Mouse (Mus musculus) bone marrow macrophage, adult 2 months (primary cell): ENCODE results near the gene Gm17490. TPM values are rescaled to one million over a fixed set of nuclear protein-coding genes. Genes with fewer than 3 reads are reported as not detected.
A peak's percentile ranks its signal among the peaks of the same experiment; 100 is the strongest.

Experiments used
- H3K27ac ChIP-seq: 2 replicates; pipeline ENCODE4 v1.5.1; 2012; ENCODE audit warnings: low read depth, low read length; ENCODE audit not compliant: insufficient read depth
- H3K4me1 ChIP-seq: 2 replicates; pipeline ENCODE4 v1.6.1; 2012; ENCODE audit warnings: low read length; ENCODE audit not compliant: control insufficient read depth, insufficient read depth
- H3K4me3 ChIP-seq: 2 replicates; pipeline ENCODE4 v1.5.1; 2012; ENCODE audit warnings: mild to moderate bottlenecking, low read length, moderate library complexity; ENCODE audit not compliant: insufficient read depth
- CTCF ChIP-seq: IDR thresholded peaks from 2 replicates; pipeline ENCODE4 v1.5.1; 2012; ENCODE audit warnings: low read depth, mild to moderate bottlenecking, low read length, moderate library complexity
- POLR2A ChIP-seq: IDR thresholded peaks from 2 replicates; pipeline ENCODE4 v1.6.1; 2012; ENCODE audit warnings: mild to moderate bottlenecking, low read depth, low read length, borderline replicate concordance
- polyA plus RNA-seq: library from polyadenylated mRNA; stranded (reverse); fragments of >200 nt; gene quantifications from 2 replicates; pipeline ENCODE4 v1.2.4, GENCODE M21; 2012; ENCODE audit not compliant: missing spikeins, insufficient read depth, insufficient read length

The Gm17490 gene
- polyA plus RNA-seq, 1 experiment, result not detected

DNA sequence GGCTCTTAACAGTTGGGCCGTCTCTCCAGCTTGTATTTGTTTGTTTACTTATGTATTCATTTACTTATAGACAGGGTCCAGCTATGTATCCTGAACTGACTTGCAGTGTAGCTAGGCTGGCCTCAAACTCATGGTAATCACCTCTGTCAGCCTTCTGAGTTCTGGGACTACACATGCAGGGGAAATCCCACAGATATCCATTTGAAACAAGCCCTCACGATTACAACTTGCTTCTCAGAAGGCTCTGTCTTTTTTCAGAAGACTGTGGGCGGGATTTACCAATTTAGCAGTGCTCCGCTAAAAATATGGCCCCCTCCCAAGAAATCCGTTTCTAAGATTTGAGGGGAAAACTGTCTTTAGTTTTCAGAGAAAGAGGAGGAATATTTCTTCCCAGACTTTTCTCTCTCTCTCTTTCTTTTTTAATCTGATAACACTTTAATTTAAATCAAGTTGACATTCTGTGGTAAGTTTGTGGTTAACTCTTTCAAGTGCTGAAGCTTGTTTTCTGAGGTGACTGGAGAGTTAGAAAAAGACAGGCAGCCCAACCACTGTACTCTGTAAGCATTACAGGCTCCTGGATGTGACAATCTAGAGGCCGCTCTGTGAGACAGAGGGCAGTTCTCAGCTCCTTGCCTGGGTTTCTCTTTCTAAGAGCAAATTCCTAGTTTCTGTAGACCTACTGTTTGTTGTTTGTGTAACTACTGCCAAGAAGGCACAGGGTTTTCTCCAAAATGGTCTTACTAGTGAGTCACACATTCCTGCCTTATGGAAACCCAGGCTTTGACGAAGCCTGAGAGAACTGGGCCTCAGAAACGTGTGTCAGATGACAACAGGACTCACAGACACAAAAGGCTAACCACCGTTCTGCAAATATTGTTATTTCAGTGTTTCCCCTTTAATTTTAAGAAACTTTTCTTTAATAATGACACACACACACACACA, 29.2 kb upstream of the Gm17490 start:
- Histone ChIP-seq H3K4me1 (peaks cover 2% of the 10 kb centered on the region; the same call in 1 of the 2 replicates), H3K27ac (no peak overlapping the region), H3K4me3 (no peak overlapping the region)
- TF ChIP-seq POLR2A, result no peak
- no peak for TF ChIP-seq CTCF

DNA sequence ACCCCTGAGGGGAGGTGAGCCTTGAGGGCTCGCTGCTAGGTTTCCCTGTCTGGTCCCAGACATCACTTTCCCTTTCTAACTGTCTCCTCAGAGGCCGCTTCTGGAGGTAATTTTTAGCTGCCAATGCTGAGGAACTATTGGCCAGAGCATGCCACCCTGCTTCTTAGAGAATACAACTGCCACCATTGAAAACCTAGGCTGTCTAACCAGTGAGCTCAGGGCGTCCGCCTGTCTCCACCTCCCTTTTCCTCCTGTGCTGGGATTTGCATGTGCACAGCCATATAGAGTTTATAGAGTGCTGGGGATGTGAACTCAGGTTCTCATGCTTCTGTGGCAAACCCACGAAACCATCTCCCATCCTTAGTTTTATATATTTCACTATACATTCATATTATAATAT, 27.7 kb upstream of the Gm17490 start:
- no peaks in the 10 kb centered on the region for H3K4me1 ChIP-seq
- no peak for TF ChIP-seq CTCF
- no peak overlapping the region for H3K27ac ChIP-seq
- no peak overlapping the region for H3K4me3 ChIP-seq

DNA sequence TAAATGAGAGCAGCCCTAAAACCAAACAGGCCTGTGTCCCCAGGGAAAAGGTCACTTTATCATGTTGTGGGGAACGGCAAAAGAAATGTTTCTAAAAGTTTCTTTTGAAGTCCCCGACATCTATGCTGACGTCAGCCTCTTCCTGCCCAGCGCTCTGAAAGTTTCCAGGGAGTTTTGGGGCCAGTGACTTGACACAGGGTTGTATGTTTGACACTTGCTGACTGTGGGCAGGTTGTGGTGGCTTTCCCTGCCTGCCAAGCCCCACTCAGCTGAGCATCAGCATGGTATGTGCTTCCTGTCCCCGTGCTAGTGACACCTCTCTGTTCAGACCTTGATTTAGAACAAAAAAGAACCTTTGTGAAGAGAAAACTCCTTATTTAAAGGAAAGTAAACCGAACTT, 27.3 kb upstream of the Gm17490 start:
- TF ChIP-seq POLR2A (no peak), CTCF (no peak)
- Histone ChIP-seq H3K4me1 (no peaks in the 10 kb centered on the region), H3K27ac (no peak overlapping the region), H3K4me3 (no peak overlapping the region)

DNA sequence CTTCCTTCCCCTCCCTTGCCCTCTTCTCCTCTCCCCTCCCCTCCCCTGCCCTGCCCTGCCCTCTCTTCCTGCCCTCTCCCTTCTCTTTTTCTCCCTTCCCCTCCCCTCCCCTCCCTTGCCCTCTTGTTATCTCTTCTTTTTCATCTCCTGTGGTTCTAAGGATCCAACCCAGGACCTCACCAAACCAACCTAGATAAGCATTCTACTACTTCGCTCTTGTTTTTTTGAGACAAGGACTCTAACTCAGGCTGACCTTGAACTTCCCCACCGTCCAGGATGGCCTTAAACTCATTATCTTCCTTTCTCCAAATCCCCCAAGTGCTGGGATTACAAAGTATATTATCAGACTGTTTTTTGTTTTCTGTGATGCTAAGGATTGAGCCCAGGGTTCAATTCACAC, 26.7 kb upstream of the Gm17490 start:
- no peak for TF ChIP-seq POLR2A
- TF ChIP-seq CTCF, result no peak
- Histone ChIP-seq H3K4me1 (no peaks in the 10 kb centered on the region), H3K4me3 (no peak overlapping the region), H3K27ac (no peak overlapping the region)

DNA sequence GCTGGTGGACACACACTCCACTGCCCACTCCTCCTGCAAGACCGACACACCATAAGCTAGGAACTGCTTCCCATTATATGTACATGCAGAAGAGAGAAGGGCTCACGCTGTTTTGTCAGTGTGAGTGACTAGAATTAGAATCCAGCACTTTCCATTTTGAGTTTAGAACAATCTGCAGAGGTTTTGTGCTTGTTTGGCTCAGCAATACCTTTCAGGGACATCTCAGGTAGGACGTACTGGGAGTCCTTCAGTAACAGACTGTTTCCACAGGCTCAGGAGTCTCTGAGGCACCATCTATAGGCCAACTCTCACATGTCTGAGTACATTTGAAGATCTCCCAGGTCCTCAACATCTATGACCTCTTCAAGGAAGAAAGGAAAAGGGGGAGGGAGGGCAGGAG, 26.1 kb upstream of the Gm17490 start:
- Histone ChIP-seq H3K27ac (no peak overlapping the region), H3K4me1 (no peaks in the 10 kb centered on the region), H3K4me3 (no peak overlapping the region)
- no peak for TF ChIP-seq CTCF

DNA sequence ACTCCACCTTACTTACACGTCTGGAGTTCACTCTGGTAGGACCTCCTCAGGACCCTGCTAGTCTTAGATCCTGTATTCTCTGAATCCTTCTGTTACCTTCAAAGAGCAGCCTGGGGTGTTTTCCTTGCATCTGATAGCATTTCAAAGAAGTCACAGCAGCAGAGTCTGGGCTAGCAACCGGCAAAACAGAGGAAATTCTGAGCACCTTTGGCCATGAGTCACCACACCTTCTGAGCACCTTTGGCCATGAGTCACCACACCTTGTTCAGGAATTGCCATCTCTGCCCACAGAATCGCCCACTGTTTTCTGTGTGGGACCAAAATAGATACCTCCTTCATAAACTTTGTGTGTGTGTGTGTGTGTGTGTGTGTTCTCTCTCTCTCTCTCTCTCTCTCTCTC, 25.4 kb upstream of the Gm17490 start:
- Histone ChIP-seq H3K4me1 (no peaks in the 10 kb centered on the region), H3K27ac (no peak overlapping the region), H3K4me3 (no peak overlapping the region)
- no peak for TF ChIP-seq CTCF

DNA sequence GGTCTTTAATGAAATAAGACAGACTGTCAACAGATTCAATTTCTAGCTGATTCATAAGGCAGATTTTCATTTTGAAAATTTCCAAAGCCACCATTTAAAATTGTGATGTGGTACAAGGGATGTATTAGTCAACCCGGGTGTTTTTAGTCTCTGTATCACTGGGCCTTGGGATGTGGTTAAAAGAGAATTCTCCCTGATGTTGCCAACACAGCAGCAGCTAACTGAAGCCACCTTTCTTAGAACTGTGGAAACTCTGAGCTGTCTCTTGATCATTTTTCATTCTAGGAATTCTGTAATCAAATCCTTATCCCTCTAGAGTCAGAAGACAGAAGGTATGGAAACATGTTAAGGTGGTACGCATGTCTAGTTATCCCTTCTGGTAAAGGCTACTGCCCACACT, 19.2 kb upstream of the Gm17490 start:
- H3K4me1 ChIP-seq, result peaks cover 6% of the 10 kb centered on the region; the same call in 1 of the 2 replicates
- TF ChIP-seq POLR2A (no peak), CTCF (no peak)
- no peak overlapping the region for H3K4me3 ChIP-seq
- no peak overlapping the region for H3K27ac ChIP-seq

DNA sequence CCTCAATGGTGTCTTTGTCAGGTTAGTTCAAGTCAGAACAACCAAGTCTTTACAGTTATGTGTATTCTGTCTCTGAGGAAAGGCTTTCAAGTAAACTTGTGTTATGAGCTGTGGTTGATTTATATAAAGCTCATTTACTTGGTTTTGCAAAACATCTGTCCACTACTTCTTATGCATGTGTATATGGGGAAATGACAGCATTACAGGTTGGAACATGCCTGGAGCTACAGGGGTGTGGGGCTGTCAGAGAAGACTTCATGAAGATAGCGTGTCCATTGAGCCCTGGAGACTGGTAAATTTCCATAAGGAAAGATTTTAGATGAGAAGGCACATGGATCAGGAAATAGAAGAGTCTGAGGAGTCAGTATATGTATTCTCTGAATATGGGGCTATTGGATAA, 18.0 kb upstream of the Gm17490 start:
- TF ChIP-seq CTCF (no peak), POLR2A (no peak)
- no peak overlapping the region for H3K27ac ChIP-seq

DNA sequence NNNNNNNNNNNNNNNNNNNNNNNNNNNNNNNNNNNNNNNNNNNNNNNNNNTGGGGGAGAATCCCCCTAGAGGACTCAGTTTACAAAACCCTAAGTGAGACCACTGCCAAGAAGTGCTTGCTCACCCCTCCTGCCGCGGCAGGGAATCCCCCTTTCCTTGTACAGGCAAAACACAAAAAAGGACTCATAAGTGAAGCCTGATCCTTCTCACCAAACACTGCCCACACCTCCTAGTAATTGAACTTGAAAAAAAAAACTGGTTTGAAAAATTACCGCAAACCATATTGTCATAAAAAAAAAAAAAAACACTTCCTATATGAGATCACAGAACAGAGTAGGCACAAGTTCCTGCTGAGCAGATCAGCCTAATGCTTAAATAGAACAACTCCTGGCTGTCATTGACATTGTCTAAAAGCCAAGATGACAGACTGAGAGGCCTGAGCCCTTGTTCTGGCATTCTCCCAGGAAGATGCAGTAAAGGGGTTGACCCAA, 16.4 kb upstream of the Gm17490 start, which contains the start of gene Il2ra:
Gene Il2ra (plus strand): TSS at position 357 of the 491 bp plus-strand sequence.
- TF ChIP-seq CTCF, result no peak
- no peak for TF ChIP-seq POLR2A
- H3K4me3 ChIP-seq, result no peak within 1 kb of the TSS
- peaks cover 6% of the 10 kb centered on the region for H3K4me1 ChIP-seq
- H3K27ac ChIP-seq, result no peak within 1 kb of the TSS

More for the DNA sequence above, 18.0 kb upstream of the Gm17490 start:
- peaks cover 6% of the 10 kb centered on the region; the same call in 1 of the 2 replicates for H3K4me1 ChIP-seq
- H3K4me3 ChIP-seq, result no peak overlapping the region

DNA sequence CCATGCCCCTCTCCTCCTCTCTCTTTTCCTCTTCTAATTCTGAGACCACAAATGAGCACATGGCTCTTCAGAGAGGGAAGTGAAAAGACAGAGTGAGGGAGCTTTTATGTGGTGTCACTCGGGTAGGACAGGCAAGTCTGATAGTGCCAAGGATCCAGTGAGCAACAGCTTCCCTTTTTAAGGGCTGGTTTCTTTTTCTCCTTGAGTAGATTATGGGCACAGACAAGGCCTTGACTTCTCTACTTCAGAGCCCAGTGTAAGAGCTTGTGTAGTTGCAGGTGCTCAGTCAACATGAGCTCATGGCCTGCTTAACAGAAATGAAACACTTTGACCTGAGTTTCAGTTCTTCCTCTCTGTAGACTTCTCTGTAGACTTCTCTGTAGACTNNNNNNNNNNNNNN, 11.1 kb upstream of the Gm17490 start:
- H3K4me1 ChIP-seq, result peaks cover 18% of the 10 kb centered on the region
- TF ChIP-seq POLR2A (no peak), CTCF (no peak)
- peak overlapping the region; percentile 78 for H3K27ac ChIP-seq
- H3K4me3 ChIP-seq, result no peak overlapping the region

DNA sequence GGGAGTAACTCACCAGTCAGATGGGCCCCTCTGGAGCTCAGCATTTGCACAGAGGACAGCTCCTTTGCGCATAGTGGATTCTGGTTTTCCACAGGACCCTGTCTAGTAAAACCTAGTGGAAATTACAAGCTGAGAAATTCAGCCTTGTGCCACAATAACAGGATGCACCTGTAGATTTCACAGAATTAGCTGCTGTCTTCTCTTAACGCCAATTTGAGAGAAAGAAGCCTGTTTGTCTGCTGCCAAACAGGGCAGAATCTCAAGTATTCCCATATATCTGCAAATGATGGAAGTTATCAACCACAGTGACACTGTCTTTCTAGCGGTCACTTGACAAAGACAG, 10.0 kb upstream of the Gm17490 start:
- no peak overlapping the region for H3K27ac ChIP-seq

More for the DNA sequence above, 10.0 kb upstream of the Gm17490 start:
- Histone ChIP-seq H3K4me1 (peaks cover 16% of the 10 kb centered on the region), H3K4me3 (no peak overlapping the region)
- TF ChIP-seq POLR2A (no peak), CTCF (no peak)
